Mouse (Mus musculus): Measurements from ENCODE around the gene Ckap5.
"Not testable (repeated sequence)": the region's sequence is repeated elsewhere in the genome, so short reads cannot be mapped to it uniquely, and the experiment has no call there.

Ckap5 gene

GRCm38 (mm10) chr2:91623366-91623765 lies 96.8 kb downstream of the Ckap5 start:
- in situ Hi-C loops (cut with MboI, MseI), result not testable (repeated sequence)

- in situ Hi-C loops (cut with MboI, MseI), result loop anchor here in 1 of 2 experiments (25.0 kb wide), 1 partner anchor 340 kb away; no protein-coding TSS in a partner anchor
Measured at GRCm38 (mm10) chr2:91627486-91627885, 100.9 kb downstream of the Ckap5 start.

- in situ Hi-C loops (cut with MboI, MseI), result loop anchor here in 1 of 2 experiments (25.0 kb wide), 1 partner anchor 341 kb away; no protein-coding TSS in a partner anchor
Measured at GRCm38 (mm10) chr2:91628171-91628570, 101.6 kb downstream of the Ckap5 start.

- in situ Hi-C loops (cut with MboI, MseI), result loop anchor here in 1 of 2 experiments (25.0 kb wide), 1 partner anchor 342 kb away; no protein-coding TSS in a partner anchor
Measured at GRCm38 (mm10) chr2:91629682-91630081, 103.1 kb downstream of the Ckap5 start.

GRCm38 (mm10) chr2:91630384-91630783 lies 103.8 kb downstream of the Ckap5 start:
- in situ Hi-C loops (cut with MboI, MseI), result loop anchor here in 1 of 2 experiments (25.0 kb wide), 1 partner anchor 343 kb away; no protein-coding TSS in a partner anchor

GRCm38 (mm10) chr2:91631826-91632225 lies 105.3 kb downstream of the Ckap5 start:
- in situ Hi-C loops (cut with MboI, MseI), result loop anchor here in 1 of 2 experiments (25.0 kb wide), 1 partner anchor 345 kb away; no protein-coding TSS in a partner anchor

GRCm38 (mm10) chr2:91632316-91632715 lies 105.8 kb downstream of the Ckap5 start:
- in situ Hi-C loops (cut with MboI, MseI), result loop anchor here in 1 of 2 experiments (25.0 kb wide), 1 partner anchor 345 kb away; no protein-coding TSS in a partner anchor

GRCm38 (mm10) chr2:91633334-91633977 lies 106.9 kb downstream of the Ckap5 start:
- in situ Hi-C loops (cut with MboI, MseI), result loop anchor here in 1 of 2 experiments (25.0 kb wide), 1 partner anchor 346 kb away; no protein-coding TSS in a partner anchor

- in situ Hi-C loops (cut with MboI, MseI), result loop anchor here in 1 of 2 experiments (25.0 kb wide), 1 partner anchor 348 kb away; no protein-coding TSS in a partner anchor
Measured at GRCm38 (mm10) chr2:91634841-91635240, 108.3 kb downstream of the Ckap5 start.

- in situ Hi-C loops (cut with MboI, MseI), result loop anchor here in 1 of 2 experiments (25.0 kb wide), 1 partner anchor 348 kb away; no protein-coding TSS in a partner anchor
Measured at GRCm38 (mm10) chr2:91635486-91635885, 108.9 kb downstream of the Ckap5 start.

GRCm38 (mm10) chr2:91636229-91636628 lies 109.7 kb downstream of the Ckap5 start, which contains the start of gene F2:
TSS of gene F2 (minus strand) at chr2:91636414.
- in situ Hi-C loops (cut with MboI, MseI), result loop anchor here in 1 of 2 experiments (25.0 kb wide), 1 partner anchor 349 kb away; no protein-coding TSS in a partner anchor

- in situ Hi-C loops (cut with MboI, MseI), result loop anchor here in 1 of 2 experiments (25.0 kb wide), 1 partner anchor 350 kb away; no protein-coding TSS in a partner anchor
Measured at GRCm38 (mm10) chr2:91636727-91637338, 110.3 kb downstream of the Ckap5 start.

- in situ Hi-C loops (cut with MboI, MseI), result loop anchor here in 1 of 2 experiments (25.0 kb wide), 1 partner anchor 352 kb away; no protein-coding TSS in a partner anchor
Measured at GRCm38 (mm10) chr2:91638931-91639330, 112.4 kb downstream of the Ckap5 start.

- in situ Hi-C loops (cut with MboI, MseI), result loop anchor here in 1 of 2 experiments (25.0 kb wide), 1 partner anchor 356 kb away; no protein-coding TSS in a partner anchor
Measured at GRCm38 (mm10) chr2:91642825-91643415, 116.4 kb downstream of the Ckap5 start.

- in situ Hi-C loops (cut with MboI, MseI), result loop anchor here in 1 of 2 experiments (25.0 kb wide), 1 partner anchor 357 kb away; no protein-coding TSS in a partner anchor
Measured at GRCm38 (mm10) chr2:91644021-91644420, 117.5 kb downstream of the Ckap5 start.

GRCm38 (mm10) chr2:91645354-91645753 lies 118.8 kb downstream of the Ckap5 start:
- in situ Hi-C loops (cut with MboI, MseI), result loop anchor here in 1 of 2 experiments (5.0 to 25.0 kb wide), 2 partner anchors 38 to 358 kb away; no protein-coding TSS in a partner anchor

- in situ Hi-C loops (cut with MboI, MseI), result loop anchor here in 1 of 2 experiments (5.0 to 25.0 kb wide), 2 partner anchors 39 to 359 kb away; no protein-coding TSS in a partner anchor
Measured at GRCm38 (mm10) chr2:91645811-91646210, 119.2 kb downstream of the Ckap5 start.

- in situ Hi-C loops (cut with MboI, MseI), result loop anchor here in 1 of 2 experiments (5.0 to 25.0 kb wide), 2 partner anchors 39 to 359 kb away; no protein-coding TSS in a partner anchor
Measured at GRCm38 (mm10) chr2:91646733-91647132, 120.2 kb downstream of the Ckap5 start.

GRCm38 (mm10) chr2:91649152-91649551 lies 122.6 kb downstream of the Ckap5 start:
- in situ Hi-C loops (cut with MboI, MseI), result loop anchor here in 1 of 2 experiments (5.0 to 25.0 kb wide), 2 partner anchors 42 to 362 kb away; no protein-coding TSS in a partner anchor

- in situ Hi-C loops (cut with MboI, MseI), result loop anchor here in 1 of 2 experiments (5.0 to 25.0 kb wide), 3 partner anchors 42 to 1263 kb away; partner anchors contain the start of gene Syt13
Measured at GRCm38 (mm10) chr2:91649553-91650359, 123.2 kb downstream of the Ckap5 start, which contains the start of the genes Zfp408 and Arhgap1. TSS of gene Zfp408 (minus strand) at chr2:91649791. TSS of gene Arhgap1 (plus strand) at chr2:91649860.

Data from T-helper 17 cell (primary cell).